Mouse (Mus musculus) cortical plate, adult 2 months (tissue): ENCODE measurements around the gene Abcc1. TPM values are rescaled to one million over a fixed set of nuclear protein-coding genes. Genes with fewer than 3 reads are reported as not detected.

ENCODE experiments used
- H3K27ac ChIP-seq: fragments of 200-500 bp; 2 replicates; pipeline ENCODE4 v1.5.1; 2012; ENCODE audit warnings: low read length, control low read depth, inconsistent platforms; ENCODE audit not compliant: insufficient read depth
- H3K4me1 ChIP-seq: fragments of 200-500 bp; 2 replicates; pipeline ENCODE4 v1.6.1; 2011; ENCODE audit warnings: low read length; ENCODE audit not compliant: control insufficient read depth, insufficient read depth
- H3K4me3 ChIP-seq: fragments of 200-500 bp; 2 replicates; pipeline ENCODE4 v1.5.1; 2011; ENCODE audit warnings: mild to moderate bottlenecking, low read length, control low read depth; ENCODE audit not compliant: insufficient read depth
- CTCF ChIP-seq: fragments of 200-500 bp; IDR thresholded peaks from 2 replicates; pipeline ENCODE4 v1.5.1; 2011; ENCODE audit warnings: mild to moderate bottlenecking, control low read depth, low read length; ENCODE audit not compliant: insufficient read depth; ENCODE audit errors: extremely low read depth
- POLR2A ChIP-seq: fragments of 200-500 bp; IDR thresholded peaks from 2 replicates; pipeline ENCODE4 v1.6.1; 2011; ENCODE audit warnings: mild to moderate bottlenecking, low read length, control low read depth; ENCODE audit not compliant: insufficient read depth; ENCODE audit errors: extremely low read depth
- polyA plus RNA-seq: library from polyadenylated mRNA; depleted of rRNA; stranded (reverse); fragments of >200 nt; gene quantifications from 2 replicates; pipeline ENCODE4 v1.2.3, GENCODE M21; 2012

Abcc1 gene
- polyA plus RNA-seq, 1 experiment, result 13.1 TPM

- TF ChIP-seq CTCF (no peak), POLR2A (no peak)
- no peak overlapping the region for H3K4me3 ChIP-seq
Observed at GRCm38 (mm10) chr16:14405636-14406035, 44.3 kb downstream of the Abcc1 start.

DNA sequence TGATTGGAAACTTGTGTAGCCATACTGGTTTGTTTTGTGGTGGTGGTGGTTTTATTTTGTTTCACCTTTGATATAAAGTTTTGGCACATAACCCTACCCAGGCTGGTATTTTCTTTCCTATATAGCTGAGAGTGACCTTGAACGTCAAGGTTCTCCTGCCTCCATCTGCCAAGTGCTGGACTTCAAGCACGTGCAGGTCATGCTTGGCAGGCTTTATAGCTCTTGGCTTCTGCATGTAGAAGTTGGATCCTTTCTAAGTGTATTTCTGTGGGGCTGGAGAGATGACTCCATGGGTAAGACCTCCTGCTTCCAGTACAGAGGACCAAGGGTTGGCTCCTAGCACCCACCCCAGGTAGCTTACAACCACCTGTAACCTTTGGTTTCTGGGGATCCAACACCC, 47.8 kb downstream of the Abcc1 start:
- TF ChIP-seq POLR2A (no peak), CTCF (no peak)
- H3K27ac ChIP-seq, result no peak overlapping the region
- H3K4me1 ChIP-seq, result no peaks in the 10 kb centered on the region
- H3K4me3 ChIP-seq, result no peak overlapping the region

More at GRCm38 (mm10) chr16:14405636-14406035, 44.3 kb downstream of the Abcc1 start:
- H3K4me1 ChIP-seq, result no peaks in the 10 kb centered on the region
- H3K27ac ChIP-seq, result no peak overlapping the region

- H3K4me3 ChIP-seq, result no peak overlapping the region
- TF ChIP-seq CTCF, result no peak
- no peaks in the 10 kb centered on the region for H3K4me1 ChIP-seq
- no peak overlapping the region for H3K27ac ChIP-seq
Observed at GRCm38 (mm10) chr16:14409776-14410175, 48.4 kb downstream of the Abcc1 start.

DNA sequence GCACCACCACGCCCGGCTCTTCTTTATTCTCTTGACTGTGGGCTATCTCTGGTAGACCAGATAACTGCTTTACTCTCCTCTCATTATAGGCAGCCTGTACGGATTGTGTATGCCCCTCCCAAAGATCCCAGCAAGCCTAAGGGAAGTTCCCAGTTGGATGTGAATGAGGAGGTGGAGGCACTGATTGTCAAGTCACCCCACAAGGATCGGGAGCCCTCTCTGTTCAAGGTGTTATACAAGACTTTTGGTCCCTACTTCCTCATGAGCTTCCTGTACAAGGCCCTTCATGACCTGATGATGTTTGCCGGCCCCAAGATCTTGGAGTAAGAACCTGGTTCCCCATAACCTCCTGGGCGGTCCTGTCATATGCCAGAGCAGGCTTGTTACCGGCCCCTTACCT, 49.3 kb downstream of the Abcc1 start:
- TF ChIP-seq CTCF, result no peak
- no peak for TF ChIP-seq POLR2A
- Histone ChIP-seq H3K4me3 (no peak overlapping the region), H3K27ac (no peak overlapping the region), H3K4me1 (no peaks in the 10 kb centered on the region)

DNA sequence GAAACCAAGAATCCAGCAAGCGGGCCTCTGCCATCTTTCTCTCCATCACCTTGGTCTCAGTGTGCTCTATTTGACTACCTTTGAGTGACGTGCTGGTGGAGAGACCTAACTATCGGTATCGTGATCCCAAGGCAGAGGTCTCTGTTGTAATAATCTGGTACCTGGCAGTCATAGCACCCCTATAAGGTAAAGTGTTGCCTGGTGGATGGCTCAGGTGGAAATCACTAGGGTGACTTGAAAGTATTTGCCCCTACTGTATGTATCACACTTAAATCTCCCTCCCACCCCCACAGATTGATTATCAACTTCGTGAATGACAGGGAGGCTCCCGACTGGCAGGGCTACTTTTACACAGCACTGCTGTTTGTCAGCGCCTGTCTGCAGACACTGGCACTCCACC, 49.8 kb downstream of the Abcc1 start:
- Histone ChIP-seq H3K4me3 (no peak overlapping the region), H3K27ac (no peak overlapping the region), H3K4me1 (no peaks in the 10 kb centered on the region)
- TF ChIP-seq CTCF, result no peak
- no peak for TF ChIP-seq POLR2A

DNA sequence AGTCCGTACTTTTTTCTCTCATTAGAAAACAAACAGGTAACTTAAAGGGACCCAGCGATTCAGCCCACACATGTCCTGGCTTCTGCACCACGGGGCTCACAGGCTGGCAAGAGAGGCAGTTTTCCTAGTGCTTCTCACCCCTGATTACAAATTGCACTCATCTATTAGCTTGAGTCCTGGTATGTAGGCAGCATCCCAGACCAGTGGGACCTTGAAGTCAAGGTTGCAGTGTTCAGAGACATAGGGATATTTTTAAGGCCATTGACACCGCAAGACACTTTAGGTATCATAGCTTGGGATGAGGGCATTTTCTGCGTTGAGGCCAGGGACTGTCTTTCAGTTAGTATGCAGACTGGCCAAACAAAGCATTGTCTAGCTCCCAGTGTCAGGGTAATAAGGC, 51.2 kb downstream of the Abcc1 start:
- Histone ChIP-seq H3K4me3 (no peak overlapping the region), H3K4me1 (no peaks in the 10 kb centered on the region), H3K27ac (no peak overlapping the region)
- TF ChIP-seq POLR2A (no peak), CTCF (no peak)

- H3K4me1 ChIP-seq, result no peaks in the 10 kb centered on the region
- no peak overlapping the region for H3K27ac ChIP-seq
- H3K4me3 ChIP-seq, result no peak overlapping the region
- no peak for TF ChIP-seq CTCF
- no peak for TF ChIP-seq POLR2A
Observed at GRCm38 (mm10) chr16:14415206-14415605, 53.8 kb downstream of the Abcc1 start.

- Histone ChIP-seq H3K4me3 (no peak overlapping the region), H3K27ac (no peak overlapping the region), H3K4me1 (no peaks in the 10 kb centered on the region)
- TF ChIP-seq CTCF (no peak), POLR2A (no peak)
Observed at GRCm38 (mm10) chr16:14416957-14417618, 55.7 kb downstream of the Abcc1 start.

GRCm38 (mm10) chr16:14420496-14421132, 59.3 kb downstream of the Abcc1 start:
- H3K4me3 ChIP-seq, result no peak overlapping the region
- TF ChIP-seq POLR2A (no peak), CTCF (no peak)
- no peaks in the 10 kb centered on the region for H3K4me1 ChIP-seq
- no peak overlapping the region for H3K27ac ChIP-seq

DNA sequence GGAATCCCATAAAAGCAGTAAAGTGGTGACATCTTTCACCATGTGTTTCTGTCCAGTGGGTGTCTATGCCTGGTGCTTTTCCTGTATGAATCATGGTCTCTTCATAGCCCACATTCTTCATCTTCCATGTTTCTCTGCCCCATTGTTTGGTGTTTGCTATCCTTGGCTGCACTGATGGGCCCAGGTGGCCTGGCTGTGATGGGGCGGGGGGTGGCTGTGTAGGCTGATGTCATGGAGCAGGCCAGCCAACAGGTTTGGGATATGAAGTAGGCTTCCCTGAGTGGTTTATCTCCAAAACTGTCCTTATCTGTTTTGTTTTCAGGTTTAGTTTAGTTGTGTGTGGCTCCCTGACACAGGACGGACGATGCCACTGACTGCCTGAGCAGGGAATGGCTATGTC, 60.7 kb downstream of the Abcc1 start:
- Histone ChIP-seq H3K27ac (no peak overlapping the region), H3K4me3 (no peak overlapping the region), H3K4me1 (no peaks in the 10 kb centered on the region)
- no peak for TF ChIP-seq CTCF
- no peak for TF ChIP-seq POLR2A
